Mouse (Mus musculus): ENCODE data around the gene Angptl4.
A peak's percentile ranks its signal among the peaks of the same experiment; 100 is the strongest.
"Not testable (repeated sequence)": the region's sequence is repeated elsewhere in the genome, so short reads cannot be mapped to it uniquely, and the experiment has no call there.

Gene Angptl4

GRCm38 (mm10) chr17:33755418-33756107 is 26.1 kb downstream of the Angptl4 start:
- peak; percentile 33 for DNase-seq

GRCm38 (mm10) chr17:33754656-33755055 is 27.0 kb downstream of the Angptl4 start:
- DNase-seq, result no peak

- no peak for DNase-seq
Observed at GRCm38 (mm10) chr17:33752297-33752696, 29.3 kb downstream of the Angptl4 start.

GRCm38 (mm10) chr17:33751181-33751580 is 30.4 kb downstream of the Angptl4 start:
- DNase-seq, result no peak

GRCm38 (mm10) chr17:33749451-33749850 is 32.2 kb downstream of the Angptl4 start:
- peak; percentile 52 for DNase-seq

- DNase-seq, result peak; percentile 74
Observed at GRCm38 (mm10) chr17:33746011-33746410, 35.6 kb downstream of the Angptl4 start.

- no peak for DNase-seq
Observed at GRCm38 (mm10) chr17:33744686-33745384, 36.8 kb downstream of the Angptl4 start.

GRCm38 (mm10) chr17:33742420-33742819 is 39.2 kb downstream of the Angptl4 start:
- DNase-seq, result no peak

- not testable (repeated sequence) for DNase-seq
Observed at GRCm38 (mm10) chr17:33733526-33733925, 48.1 kb downstream of the Angptl4 start.

- DNase-seq, result not testable (repeated sequence)
Observed at GRCm38 (mm10) chr17:33732556-33733083, 49.0 kb downstream of the Angptl4 start.

- peak; percentile 55 for DNase-seq
Observed at GRCm38 (mm10) chr17:33729215-33729614, 52.4 kb downstream of the Angptl4 start.

- DNase-seq, result no peak
Observed at GRCm38 (mm10) chr17:33728396-33728795, 53.2 kb downstream of the Angptl4 start.

Measured in lung, postnatal 36 days (tissue).